Mouse (Mus musculus): Measurements from ENCODE around the gene Tnrc6b.

DNA sequence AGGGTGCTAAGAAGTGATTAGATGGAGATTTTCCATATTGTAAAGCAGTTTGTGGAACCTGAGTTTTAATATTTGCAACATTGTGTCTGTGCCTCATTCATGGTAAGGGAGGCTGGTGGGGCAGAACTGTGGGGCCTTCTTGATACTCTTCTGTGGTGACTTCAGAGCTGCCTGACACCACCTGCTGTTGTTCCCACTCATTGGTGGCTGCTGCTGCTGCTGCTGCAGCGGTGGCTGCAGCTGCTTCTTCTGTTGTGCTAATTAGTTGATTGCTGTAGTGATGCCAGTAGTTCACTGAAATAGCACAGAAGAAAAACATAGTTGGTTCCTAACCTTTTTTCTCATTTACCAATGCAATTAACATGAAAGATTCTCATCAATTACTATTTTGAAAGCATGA, 111.2 kb downstream of the Tnrc6b start:
- TF ChIP-seq CTCF (IDR thresholded peaks at IDR 0.05; ENCODE audit: low read depth) (no peak), EP300 (IDR thresholded peaks at IDR 0.05; ENCODE audit: low read depth) (no peak)
